In the genomic region with DNA sequence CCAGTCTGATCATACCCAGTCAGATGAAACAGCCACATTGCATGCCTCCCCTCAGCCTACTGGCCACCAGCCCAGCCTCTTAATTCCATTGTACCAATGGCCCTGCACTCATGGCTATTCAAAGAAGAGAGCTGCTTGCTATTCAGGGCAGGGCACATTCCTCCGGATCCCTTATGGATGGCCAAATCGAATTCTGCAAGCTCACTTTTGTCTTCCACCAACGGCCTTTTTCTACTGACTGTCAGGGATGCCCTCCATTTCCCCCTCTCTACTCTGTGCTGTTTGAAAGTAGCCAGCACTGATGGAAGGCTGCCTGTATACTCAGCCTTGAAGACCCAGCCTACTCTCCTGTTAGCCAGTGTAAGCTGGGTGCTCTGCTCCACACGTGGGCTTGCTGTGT, we compare ENCODE assay signal across 14 mouse cellular contexts.
DNase-seq lines count a peak whose midpoint lies in the region; ATAC-seq and TF ChIP-seq lines count a peak whose summit lies in the region.
"Had no signal": no experiment of that assay in that cellular context is flagged by ENCODE, and none has a peak within 500 bp of the region (broad histone marks: within the 10 kb centered on the region; RNA-seq: fewer than 3 reads in every experiment).

No protein-coding gene starts in this region.

- no peak overlapping the region for H3K27ac ChIP-seq in forebrain, postnatal 0 days (ENCODE audit: low read depth, low read length)
- no peak overlapping the region for H3K27ac ChIP-seq in midbrain, embryonic 11.5 days (ENCODE audit: low read depth, low read length)
- H3K27ac ChIP-seq: embryonic facial prominence, embryonic 15.5 days; layer of hippocampus, adult 2 months; stomach, embryonic 15.5 days had no signal

- ATAC-seq in forebrain, postnatal 0 days = peak; percentile 56
- peak; percentile 47 for ATAC-seq in midbrain, embryonic 11.5 days (ENCODE audit: low FRiP score)

- peak; percentile 32 for DNase-seq in embryo, embryonic 10 days (ENCODE audit: low spot score)
- DNase-seq in embryo, embryonic 11 days = no peak
- peak; percentile 22 for DNase-seq in ES-CJ7 (ENCODE audit: low read depth, low spot score)
- DNase-seq in forebrain, postnatal 0 days = peak; percentile 12
- DNase-seq in midbrain, embryonic 11.5 days (ENCODE audit: low spot score, missing footprints) = peak; percentile 92
- DNase-seq in lung, adult 18-20 months = no peak
- DNase-seq in thymus, postnatal 25 days = no peak
- DNase-seq in gastrocnemius, adult 18-20 months (ENCODE audit: low spot score) = no peak
- DNase-seq: adrenal gland, adult 8-10 months; thymus, postnatal 14 days had no signal

- H3K4me1 ChIP-seq in forebrain, postnatal 0 days (ENCODE audit: insufficient read depth) = no peaks in the 10 kb centered on the region
- H3K4me1 ChIP-seq in midbrain, embryonic 11.5 days (ENCODE audit: control insufficient read depth, insufficient read depth, low read length) = peaks cover 21% of the 10 kb centered on the region
- H3K4me1 ChIP-seq: embryonic facial prominence, embryonic 15.5 days; stomach, embryonic 15.5 days had no signal

- no peak for TF ChIP-seq CTCF in forebrain, postnatal 0 days (IDR thresholded peaks at IDR 0.05; ENCODE audit: low read depth)

- WGBS in forebrain, postnatal 0 days = 13% methylated on average over 4 of the region's 4 CpGs
- WGBS in midbrain, embryonic 11.5 days = 18% methylated on average over 4 of the region's 4 CpGs

- no peak overlapping the region for H3K9ac ChIP-seq in forebrain, postnatal 0 days
- no peak overlapping the region for H3K9ac ChIP-seq in midbrain, embryonic 11.5 days (ENCODE audit: low read length)
- H3K9ac ChIP-seq: embryonic facial prominence, embryonic 15.5 days; stomach, embryonic 15.5 days had no signal

- no peaks in the 10 kb centered on the region for H3K36me3 ChIP-seq in forebrain, postnatal 0 days (ENCODE audit: insufficient read depth)
- no peaks in the 10 kb centered on the region for H3K36me3 ChIP-seq in midbrain, embryonic 11.5 days (ENCODE audit: control insufficient read depth, insufficient read depth, low read length)
- H3K36me3 ChIP-seq: embryonic facial prominence, embryonic 15.5 days; stomach, embryonic 15.5 days had no signal

- H3K4me3 ChIP-seq in forebrain, postnatal 0 days (ENCODE audit: low read depth, low read length) = no peak overlapping the region
- H3K4me3 ChIP-seq in midbrain, embryonic 11.5 days (ENCODE audit: low read depth, low read length) = no peak overlapping the region
- H3K4me3 ChIP-seq: embryonic facial prominence, embryonic 15.5 days; layer of hippocampus, adult 2 months; stomach, embryonic 15.5 days had no signal

- H3K4me2 ChIP-seq in forebrain, postnatal 0 days (ENCODE audit: low read depth) = no peak overlapping the region
- 0 out of 2 replicates have a peak overlapping the region, but pooled peaks have one; percentile 5 for H3K4me2 ChIP-seq in midbrain, embryonic 11.5 days
- H3K4me2 ChIP-seq: embryonic facial prominence, embryonic 15.5 days; liver, embryonic 11.5 days; stomach, embryonic 15.5 days had no signal

- H3K9me3 ChIP-seq in forebrain, postnatal 0 days (ENCODE audit: low read length) = 0 out of 2 replicates have a peak, but pooled peaks cover 6% of the 10 kb centered on the region
- peaks cover 3% of the 10 kb centered on the region; the same call in 1 of the 2 replicates for H3K9me3 ChIP-seq in midbrain, embryonic 11.5 days (ENCODE audit: control insufficient read depth, low read length)
- H3K9me3 ChIP-seq: embryonic facial prominence, embryonic 15.5 days; stomach, embryonic 15.5 days had no signal

- peaks cover 5% of the 10 kb centered on the region; the same call in 1 of the 2 replicates for H3K27me3 ChIP-seq in forebrain, postnatal 0 days (ENCODE audit: insufficient read depth, low read length)
- peaks cover 3% of the 10 kb centered on the region; the same call in 1 of the 2 replicates for H3K27me3 ChIP-seq in midbrain, embryonic 11.5 days (ENCODE audit: control insufficient read depth, insufficient read depth, low read length)
- H3K27me3 ChIP-seq: stomach, embryonic 15.5 days had no signal

Comparison
In these comparisons a context has a peak if more than half of its experiments do, and no peak if none do; other contexts are left out.
1. DNase-seq: peak in embryo, embryonic 10 days (single experiment), ES-CJ7 (single experiment), forebrain, postnatal 0 days (single experiment) and midbrain, embryonic 11.5 days (single experiment); none in embryo, embryonic 11 days (single experiment), lung, adult 18-20 months (0 of 2), thymus, postnatal 25 days (single experiment) and gastrocnemius, adult 18-20 months (single experiment).